In genomic region chr4:106142741-106143140, GRCm38 (mm10) we compare ENCODE assay signal across 11 mouse cellular contexts.
"Had no signal": no experiment of that assay in that cellular context is flagged by ENCODE, and none has a peak within 500 bp of the region (broad histone marks: within the 10 kb centered on the region; RNA-seq: fewer than 3 reads in every experiment).

No protein-coding gene starts in this region.

- H3K4me3 ChIP-seq: intestine, embryonic 15.5 days; limb, embryonic 13.5 days; liver, embryonic 15.5 days; midbrain, embryonic 13.5 days had no signal

- H3K9ac ChIP-seq: intestine, embryonic 15.5 days; limb, embryonic 13.5 days; liver, embryonic 15.5 days; midbrain, embryonic 13.5 days had no signal

- H3K27me3 ChIP-seq: intestine, embryonic 15.5 days; liver, embryonic 15.5 days; midbrain, embryonic 13.5 days had no signal

- H3K36me3 ChIP-seq: intestine, embryonic 15.5 days; limb, embryonic 13.5 days; liver, embryonic 15.5 days; midbrain, embryonic 13.5 days had no signal

- DNase-seq: kidney, postnatal 25 days; left cerebral cortex, postnatal 4 days; lung, adult 18-20 months; thymus, postnatal 25 days had no signal

- H3K4me2 ChIP-seq: intestine, embryonic 15.5 days; limb, embryonic 13.5 days; liver, embryonic 11.5 days; liver, embryonic 15.5 days; midbrain, embryonic 13.5 days had no signal

- H3K4me1 ChIP-seq: intestine, embryonic 15.5 days; liver, embryonic 15.5 days; midbrain, embryonic 13.5 days had no signal

- ATAC-seq: hindbrain, embryonic 16.5 days; intestine, embryonic 15.5 days; midbrain, embryonic 13.5 days had no signal

- H3K9me3 ChIP-seq: intestine, embryonic 15.5 days; limb, embryonic 13.5 days; liver, embryonic 15.5 days; midbrain, embryonic 13.5 days had no signal

- H3K27ac ChIP-seq: intestine, embryonic 15.5 days; limb, embryonic 13.5 days; liver, embryonic 15.5 days; macrophage; midbrain, embryonic 13.5 days had no signal
